Mouse (Mus musculus) gastrocnemius, postnatal 4 days (tissue): ENCODE measurements around the gene Krtap28-13. TPM values are rescaled to one million over a fixed set of nuclear protein-coding genes. Genes with fewer than 3 reads are reported as not detected.

Experiments used
- DNase-seq, 2 experiments: peaks; one replicate each; pipeline ENCODE4 v3.0.0; 2021 to 2022; ENCODE audit warnings: low spot score in 2 of 2, mixed read lengths in 2 of 2
- total RNA-seq, 2 experiments: library from RNA; stranded (reverse); gene quantifications; 2 replicates each; pipeline ENCODE4 v1.2.3; 2021

Krtap28-13 gene
- total RNA-seq, 2 experiments from 2014 or later, result not detected

DNA sequence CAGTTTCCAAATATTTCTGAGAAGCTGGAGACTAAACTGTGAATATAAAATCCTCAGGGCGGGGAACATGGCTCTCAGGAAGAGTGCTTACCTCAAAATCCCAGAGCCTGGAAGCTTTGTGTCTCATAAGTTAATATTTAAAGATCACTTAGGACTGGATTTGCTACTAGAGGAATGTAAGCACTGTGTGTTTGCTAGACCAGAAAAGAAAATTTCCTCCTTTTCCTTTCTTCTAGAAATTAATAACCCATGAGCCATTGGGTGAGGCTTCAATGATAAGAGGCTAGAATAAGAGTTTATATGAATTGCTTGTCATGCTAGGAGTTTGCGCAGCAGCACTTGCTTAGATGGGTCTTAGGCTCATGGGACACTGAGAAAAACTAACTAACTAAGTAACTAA is 24.1 kb downstream of the Krtap28-13 start:
- DNase-seq, result no peak

DNA sequence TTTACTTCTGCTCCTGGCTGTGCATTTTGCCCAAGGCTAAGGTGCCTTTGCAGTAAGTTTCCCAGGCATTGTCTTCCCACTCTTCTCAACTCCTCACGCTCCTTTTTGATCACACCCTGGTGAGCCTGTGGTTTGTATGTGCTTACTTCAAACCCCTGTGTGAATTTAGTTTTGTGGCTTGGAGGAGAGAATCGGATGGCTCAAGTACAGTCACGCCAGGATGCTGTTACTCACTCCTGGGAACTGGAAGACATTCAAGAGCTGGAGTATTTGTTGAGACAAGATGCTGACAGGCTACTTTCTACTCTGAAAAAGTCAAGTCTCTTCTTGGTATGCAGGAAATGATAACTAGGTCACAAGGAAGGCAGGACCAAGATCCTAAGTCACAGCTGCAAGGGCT is 30.5 kb downstream of the Krtap28-13 start:
- no peak for DNase-seq

DNA sequence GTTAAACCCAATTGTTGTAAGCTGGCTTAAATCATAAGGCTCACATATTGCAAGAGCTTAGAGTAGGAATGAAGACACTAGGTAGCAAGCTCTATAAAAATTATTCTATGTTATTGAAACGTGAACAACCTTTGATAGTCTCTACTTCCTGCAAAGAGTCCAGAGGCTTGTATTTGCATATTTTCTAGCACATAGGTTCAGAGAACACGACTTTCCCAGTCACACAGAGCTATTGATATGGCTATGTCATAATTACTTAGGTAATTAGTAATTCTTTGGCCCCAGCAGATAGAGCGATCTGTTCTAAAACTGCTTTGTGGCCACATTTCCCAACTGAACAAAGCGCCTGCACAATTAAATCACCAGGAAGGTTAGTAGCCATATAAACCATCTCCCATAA is 36.2 kb downstream of the Krtap28-13 start:
- no peak for DNase-seq

DNA sequence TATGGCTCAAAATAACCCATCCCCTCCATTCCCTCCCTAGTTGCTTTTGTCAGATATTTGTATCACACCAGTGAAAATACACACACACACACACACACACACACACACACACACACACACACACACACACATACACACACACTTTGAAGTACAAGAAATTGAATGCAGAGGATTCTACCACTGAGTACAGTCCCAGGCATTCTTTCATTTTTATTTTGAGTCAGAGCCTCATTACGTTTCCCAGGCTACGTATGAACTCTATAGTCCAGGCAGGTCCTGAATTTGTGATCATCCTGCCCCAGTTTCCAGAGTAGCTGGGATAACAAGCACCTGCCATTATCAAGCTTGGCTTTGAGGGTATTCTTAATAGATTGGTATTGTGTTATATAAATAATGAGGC is 38.4 kb downstream of the Krtap28-13 start:
- no peak for DNase-seq

DNA sequence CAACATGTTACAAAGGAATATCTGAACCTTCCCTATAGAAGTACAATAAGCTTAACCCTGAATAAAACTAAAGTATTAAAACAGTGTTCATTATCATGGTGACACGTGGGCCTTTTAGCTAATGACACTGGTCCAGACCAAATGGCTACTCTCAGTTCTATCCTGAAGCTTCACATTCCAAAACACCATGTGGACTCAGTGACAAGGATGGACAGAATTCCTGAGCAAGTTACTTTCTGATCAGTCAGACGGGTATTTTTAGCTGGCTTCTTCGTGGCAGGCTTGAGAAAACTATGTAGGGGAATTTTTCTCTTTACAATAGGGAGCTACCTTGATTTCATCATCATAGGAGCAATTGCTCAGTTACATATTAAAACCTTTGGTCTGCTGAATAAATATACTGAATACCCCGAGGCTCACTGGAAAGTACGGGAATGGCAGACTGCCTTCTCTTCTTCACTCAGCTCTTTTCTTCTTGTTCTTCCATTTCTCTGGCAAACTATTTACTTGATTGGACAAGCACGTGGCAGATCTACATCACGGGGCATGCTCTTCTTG is 38.9 kb downstream of the Krtap28-13 start:
- no peak for DNase-seq

DNA sequence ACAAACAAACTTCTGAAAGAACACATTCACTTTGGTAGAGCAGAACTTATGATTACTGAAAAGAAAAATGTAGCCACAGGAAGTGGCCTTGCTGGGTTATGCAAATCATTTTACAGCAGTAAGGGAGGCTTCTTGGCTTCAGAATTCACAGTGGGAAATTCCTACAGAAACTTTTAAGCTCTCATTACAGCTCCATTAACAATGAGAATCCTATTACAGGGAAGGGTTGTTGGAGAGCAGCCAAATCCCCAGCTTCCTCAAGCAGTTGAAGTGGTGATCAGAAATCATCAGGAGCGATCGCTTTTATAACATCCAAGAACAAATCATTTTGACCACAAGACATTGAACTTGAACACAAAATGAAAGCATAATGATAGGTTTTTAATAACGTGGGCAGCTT is 41.2 kb downstream of the Krtap28-13 start:
- DNase-seq, result peak in 1 of 2 experiments; percentile 34

DNA sequence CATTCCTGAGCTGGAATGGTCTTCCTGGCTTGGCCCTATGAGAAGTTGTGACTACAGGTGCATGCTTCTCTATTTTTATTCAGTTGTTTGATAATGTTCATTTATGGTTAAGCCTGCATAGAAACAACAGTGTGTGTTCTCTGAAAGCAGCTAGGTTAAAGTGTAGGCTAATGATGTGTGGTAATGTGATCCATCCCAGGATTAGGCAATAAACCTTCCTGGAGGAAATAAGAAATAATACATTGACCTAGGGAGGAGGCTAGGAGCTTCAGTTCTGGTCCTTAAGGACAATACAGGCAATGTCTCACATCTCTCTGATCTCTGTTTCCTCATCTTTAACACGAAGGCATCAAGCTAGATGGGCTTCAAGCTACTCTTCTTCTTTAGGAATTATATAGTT is 44.7 kb downstream of the Krtap28-13 start:
- no peak for DNase-seq

DNA sequence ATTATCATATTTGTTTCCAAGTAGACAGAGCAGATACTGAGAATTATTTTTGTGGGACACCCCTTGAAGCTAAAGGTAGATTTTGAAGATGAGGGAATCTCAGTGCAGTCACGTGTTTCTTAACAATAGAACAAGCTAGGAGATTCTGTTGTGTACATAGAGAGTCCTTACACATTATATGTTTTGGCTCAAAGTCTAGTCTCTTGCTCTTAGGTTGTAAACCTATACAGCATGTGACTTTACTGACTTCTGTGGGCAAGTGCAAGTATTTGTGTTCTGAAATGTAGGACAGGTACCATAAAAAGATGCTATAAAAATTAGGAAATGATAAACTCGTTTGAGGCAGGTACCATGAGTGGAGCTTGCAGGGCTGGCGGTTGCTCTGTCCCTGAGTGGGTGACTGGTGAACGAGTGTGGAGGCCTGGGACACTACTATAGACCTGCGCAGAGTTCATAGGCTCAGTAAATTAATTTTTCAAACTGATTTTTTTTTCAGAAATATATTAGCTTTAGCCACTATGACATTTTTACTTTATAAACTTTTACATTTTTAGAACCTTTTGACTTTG is 46.8 kb downstream of the Krtap28-13 start:
- DNase-seq, result no peak

DNA sequence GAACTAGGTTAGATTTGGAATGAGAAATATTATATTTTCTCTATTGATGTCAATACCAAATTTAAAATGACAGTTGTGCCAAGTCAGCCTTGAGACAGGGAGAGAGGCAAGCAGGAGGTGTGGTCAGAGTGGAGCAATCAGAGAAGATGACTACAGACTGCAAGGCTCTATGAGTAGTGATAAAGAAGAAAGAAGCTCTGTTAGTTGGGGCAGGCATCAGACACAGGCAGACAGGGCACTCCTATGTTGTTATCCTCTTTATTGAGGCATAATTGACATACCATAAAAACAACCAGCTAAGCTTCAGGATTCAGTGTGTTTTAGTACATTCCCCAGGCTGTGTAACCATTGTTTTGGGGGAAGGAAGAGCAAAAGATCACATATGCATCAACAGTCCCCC is 50.3 kb downstream of the Krtap28-13 start:
- DNase-seq, result no peak

Other genes starting within 250 kb of the Krtap28-13 start
- 10 to 100 TPM; 37.1 to 41.4 TPM for gene Agfg1, start 221.4 kb upstream of the Krtap28-13 start, total RNA-seq
- not detected for gene A030005L19Rik, start 147.6 kb upstream of the Krtap28-13 start, total RNA-seq
- gene A030014E15Rik, start 136.0 kb upstream of the Krtap28-13 start, total RNA-seq, result not detected
- not detected for gene Gm6217, start 129.5 kb upstream of the Krtap28-13 start, total RNA-seq
- not detected for gene A030003K21Rik, start 117.5 kb upstream of the Krtap28-13 start, total RNA-seq
- not detected for gene Gm7544, start 104.9 kb upstream of the Krtap28-13 start, total RNA-seq
- not detected for gene Gm47955, start 100.6 kb upstream of the Krtap28-13 start, total RNA-seq
- not detected for gene Gm47959, start 60.4 kb upstream of the Krtap28-13 start, total RNA-seq
- under 1 TPM; 0.25 to 0.26 TPM for gene Slc19a3, start 22.5 kb upstream of the Krtap28-13 start, total RNA-seq
- not detected for gene Krtap28-10, start 18.4 kb upstream of the Krtap28-13 start, total RNA-seq
- gene Gm47969, start 16.0 kb upstream of the Krtap28-13 start, total RNA-seq, result not detected
- gene A030005K14Rik, start 1.6 kb upstream of the Krtap28-13 start, total RNA-seq, result not detected
- gene Ccl20, start 55.8 kb downstream of the Krtap28-13 start, total RNA-seq, result not detected
- not detected for gene Daw1, start 98.8 kb downstream of the Krtap28-13 start, total RNA-seq